Mouse (Mus musculus): ENCODE measurements around the gene Zim1. TPM values are rescaled to one million over a fixed set of nuclear protein-coding genes. Genes with fewer than 3 reads are reported as not detected.

Zim1 gene
- 1 to 10 TPM; 2.6 to 6.4 TPM for total RNA-seq (2021)

GRCm38 (mm10) chr7:6696241-6697045, at the start of gene Zim1:
TSS of gene Zim1 (minus strand) at chr7:6696450.
- DNase-seq (ENCODE audit: low spot score in 2 of 2) = peak; percentile 84 to 85
- intact Hi-C loops (cut with DNase I) = loop anchor here (2.0 to 10.0 kb wide), 2 partner anchors 262 to 332 kb away; partner anchors contain the start of gene Zfp78

GRCm38 (mm10) chr7:6744281-6744904, 48.1 kb upstream of the Zim1 start:
- intact Hi-C loops (cut with DNase I) = no loop called here
- DNase-seq (ENCODE audit: low spot score in 2 of 2) = no peak

GRCm38 (mm10) chr7:6736060-6736459, 39.8 kb upstream of the Zim1 start:
- intact Hi-C loops (cut with DNase I) = no loop called here
- no peak for DNase-seq (ENCODE audit: low spot score in 2 of 2)

- intact Hi-C loops (cut with DNase I) = loop anchor here (2.0 kb wide), 2 partner anchors 187 to 205 kb away; no protein-coding TSS in a partner anchor
- DNase-seq (ENCODE audit: low spot score in 2 of 2) = no peak
Observed at GRCm38 (mm10) chr7:6731930-6732329, 35.7 kb upstream of the Zim1 start.

GRCm38 (mm10) chr7:6731373-6731772, 35.1 kb upstream of the Zim1 start:
- intact Hi-C loops (cut with DNase I) = loop anchor here (2.0 kb wide), 1 partner anchor 187 kb away; no protein-coding TSS in a partner anchor
- DNase-seq (ENCODE audit: low spot score in 2 of 2) = no peak

- intact Hi-C loops (cut with DNase I) = loop anchor here (1.0 to 2.0 kb wide), 2 partner anchors 46 to 188 kb away; no protein-coding TSS in a partner anchor
- peak in 1 of 2 experiments; percentile 22 for DNase-seq (ENCODE audit: low spot score in 2 of 2)
Observed at GRCm38 (mm10) chr7:6730801-6731200, 34.6 kb upstream of the Zim1 start.

GRCm38 (mm10) chr7:6730241-6730640, 34.0 kb upstream of the Zim1 start, which contains the start of the genes Peg3 and Usp29:
TSS of gene Peg3 (minus strand) at chr7:6730431.
TSS of gene Usp29 (plus strand) at chr7:6730578.
- intact Hi-C loops (cut with DNase I) = loop anchor here (1.0 to 2.0 kb wide), 2 partner anchors 46 to 189 kb away; no protein-coding TSS in a partner anchor
- peak; percentile 86 to 87 for DNase-seq (ENCODE audit: low spot score in 2 of 2)

- peak; percentile 89 to 90 for DNase-seq (ENCODE audit: low spot score in 2 of 2)
- intact Hi-C loops (cut with DNase I) = no loop called here
Observed at GRCm38 (mm10) chr7:6729061-6729817, 33.0 kb upstream of the Zim1 start.

GRCm38 (mm10) chr7:6728263-6728931, 32.1 kb upstream of the Zim1 start:
- intact Hi-C loops (cut with DNase I) = no loop called here
- peak; percentile 88 to 89 for DNase-seq (ENCODE audit: low spot score in 2 of 2)

GRCm38 (mm10) chr7:6727351-6728121, 31.3 kb upstream of the Zim1 start:
- peak; percentile 85 to 87 for DNase-seq (ENCODE audit: low spot score in 2 of 2)
- intact Hi-C loops (cut with DNase I) = no loop called here

- intact Hi-C loops (cut with DNase I) = no loop called here
- no peak for DNase-seq (ENCODE audit: low spot score in 2 of 2)
Observed at GRCm38 (mm10) chr7:6709396-6709795, 13.1 kb upstream of the Zim1 start.

- DNase-seq (ENCODE audit: low spot score in 2 of 2) = no peak
- intact Hi-C loops (cut with DNase I) = no loop called here
Observed at GRCm38 (mm10) chr7:6708451-6709180, 12.4 kb upstream of the Zim1 start.

GRCm38 (mm10) chr7:6707416-6708015, 11.3 kb upstream of the Zim1 start:
- intact Hi-C loops (cut with DNase I) = no loop called here
- DNase-seq (ENCODE audit: low spot score in 2 of 2) = no peak

GRCm38 (mm10) chr7:6699230-6699629, 3.0 kb upstream of the Zim1 start:
- DNase-seq (ENCODE audit: low spot score in 2 of 2) = no peak
- intact Hi-C loops (cut with DNase I) = loop anchor here (10.0 kb wide), 1 partner anchor 334 kb away; the partner anchor contains the start of gene Zfp78

- no peak for DNase-seq (ENCODE audit: low spot score in 2 of 2)
- intact Hi-C loops (cut with DNase I) = no loop called here
Observed at GRCm38 (mm10) chr7:6685511-6685910, 10.7 kb downstream of the Zim1 start.

- DNase-seq (ENCODE audit: low spot score in 2 of 2) = no peak
- intact Hi-C loops (cut with DNase I) = no loop called here
Observed at GRCm38 (mm10) chr7:6666726-6667125, 29.5 kb downstream of the Zim1 start.

GRCm38 (mm10) chr7:6663430-6663829, 32.8 kb downstream of the Zim1 start:
- DNase-seq (ENCODE audit: low spot score in 2 of 2) = no peak
- intact Hi-C loops (cut with DNase I) = no loop called here

All from left cerebral cortex, postnatal 36 days (tissue).